Mouse (Mus musculus): Measurements from ENCODE around the gene Dctn3. TPM values are rescaled to one million over a fixed set of nuclear protein-coding genes. Genes with fewer than 3 reads are reported as not detected.
"Not testable (repeated sequence)": the region's sequence is repeated elsewhere in the genome, so short reads cannot be mapped to it uniquely, and the experiment has no call there.

The Dctn3 gene
- total RNA-seq, 4 experiments from 2014 or later: 158 to 167 (median 165) TPM

DNA sequence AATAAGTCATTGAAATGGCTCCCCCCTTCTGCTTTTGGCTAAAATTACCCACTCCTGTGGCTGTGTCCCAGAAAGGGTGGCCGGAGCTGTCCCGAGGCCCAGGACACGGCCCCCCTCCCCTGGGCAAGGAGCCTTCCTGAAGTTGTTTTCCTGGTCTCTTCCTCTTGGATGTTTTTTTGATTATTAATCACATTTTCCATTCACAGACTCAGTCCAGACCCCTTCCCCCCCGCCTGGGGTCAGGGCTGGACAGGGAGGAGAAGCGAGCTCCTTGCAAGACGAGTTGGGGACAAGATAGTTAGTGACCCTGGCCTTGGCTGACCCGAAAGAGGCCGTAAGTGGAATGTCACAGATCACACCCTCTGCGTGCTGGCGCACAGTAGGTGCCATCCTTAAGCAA lies 23.2 kb downstream of the Dctn3 start, which contains the start of gene Il11ra1:
TSS of gene Il11ra1 (plus strand) at position 207 of the 400 bp plus-strand sequence.
- not testable (repeated sequence) for DNase-seq (ENCODE audit: low spot score in 2 of 2)

DNA sequence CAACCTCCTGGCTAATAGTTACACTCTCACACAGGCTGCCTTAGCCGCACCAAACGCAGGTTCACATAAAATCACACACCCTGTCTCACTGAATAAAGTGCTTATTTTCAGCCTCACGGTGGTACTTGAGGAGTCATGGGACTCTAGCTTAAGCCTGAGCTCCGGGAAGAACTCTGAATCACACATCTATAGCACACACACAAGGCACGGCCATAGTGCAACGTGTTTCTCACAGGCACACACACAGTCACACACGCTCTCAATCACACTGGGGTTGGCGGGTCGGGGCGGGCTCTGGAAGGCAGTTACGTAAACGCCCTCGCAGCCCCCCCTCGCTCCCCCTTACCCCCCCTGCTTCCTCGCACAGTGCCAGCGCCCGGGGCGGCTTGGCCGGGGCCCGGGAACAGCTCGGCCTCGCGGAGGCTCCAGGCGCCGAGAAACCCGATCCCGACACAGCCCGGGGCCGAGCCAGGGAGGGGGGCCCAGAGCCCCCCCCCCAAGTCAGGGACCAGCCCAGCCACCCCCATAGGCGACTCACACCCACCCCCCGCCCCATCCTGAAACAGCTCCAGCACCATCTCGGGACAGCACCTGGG lies 24.5 kb downstream of the Dctn3 start:
- not testable (repeated sequence) for DNase-seq (ENCODE audit: low spot score in 2 of 2)

DNA sequence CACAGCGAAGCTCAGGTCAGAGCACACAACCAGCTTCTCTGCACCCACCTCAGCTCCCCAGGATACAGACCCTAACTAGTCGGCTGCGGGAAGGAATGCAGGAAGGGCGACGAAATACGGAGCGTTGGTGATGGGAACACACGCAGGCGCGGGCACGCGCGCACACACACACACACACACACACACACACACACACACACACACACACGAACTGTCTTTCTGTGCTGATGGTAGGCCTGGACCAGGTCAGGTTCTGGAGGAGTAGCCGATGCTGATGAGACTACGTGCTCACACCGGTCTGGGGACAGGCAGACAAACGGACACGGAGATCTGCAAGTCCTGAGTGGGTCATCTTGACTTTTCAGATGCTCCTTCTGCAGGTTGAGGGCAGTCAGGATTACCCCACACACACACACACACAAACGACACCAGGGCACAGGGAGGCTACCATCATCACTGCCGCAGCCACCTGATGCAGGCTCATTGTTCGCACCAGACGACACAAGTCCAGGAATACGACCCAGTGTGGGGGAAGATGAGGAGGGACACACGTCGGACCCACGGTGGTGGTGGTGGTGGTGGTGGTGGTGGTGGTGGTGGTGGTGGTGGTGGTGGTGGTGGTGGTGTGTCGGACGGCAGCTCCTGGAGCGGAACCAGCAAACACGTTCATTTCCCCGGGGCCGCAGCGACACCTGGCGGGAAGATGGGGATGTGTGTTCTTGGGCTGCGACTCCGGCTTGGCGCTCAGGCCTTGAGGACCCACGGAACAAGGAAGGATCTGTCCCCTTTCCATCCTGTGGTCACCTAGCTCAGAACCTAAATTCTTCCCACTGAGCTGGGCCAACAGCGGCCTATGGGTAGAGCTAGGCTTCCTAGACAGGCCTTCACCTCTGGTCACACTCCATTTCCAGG lies 25.8 kb downstream of the Dctn3 start, which contains the start of gene Cntfr:
TSS of gene Cntfr (minus strand) at position 160 of the 912 bp plus-strand sequence.
- DNase-seq (ENCODE audit: low spot score in 2 of 2): peak in 1 of 2 experiments; percentile 80

DNA sequence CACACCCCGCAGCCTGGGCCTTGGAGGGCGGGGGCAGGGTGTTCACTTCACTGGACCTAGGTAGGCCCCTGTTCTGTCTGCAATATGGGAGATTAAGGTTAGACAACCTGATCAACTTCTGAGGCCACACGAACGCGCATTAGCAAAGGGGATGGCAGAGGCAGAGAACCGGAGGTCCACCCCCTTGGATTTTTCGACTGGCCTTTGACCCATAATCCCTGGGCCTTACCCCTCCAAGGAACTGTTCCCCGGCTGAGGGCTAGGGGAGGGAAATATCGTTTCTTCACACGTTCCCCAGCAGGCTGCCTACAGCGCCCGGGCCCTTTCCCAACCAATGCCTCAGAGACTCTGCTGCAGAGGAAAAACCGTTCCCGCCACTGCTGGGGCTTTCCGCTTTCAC lies 26.5 kb downstream of the Dctn3 start:
- not testable (repeated sequence) for DNase-seq (ENCODE audit: low spot score in 2 of 2)

DNA sequence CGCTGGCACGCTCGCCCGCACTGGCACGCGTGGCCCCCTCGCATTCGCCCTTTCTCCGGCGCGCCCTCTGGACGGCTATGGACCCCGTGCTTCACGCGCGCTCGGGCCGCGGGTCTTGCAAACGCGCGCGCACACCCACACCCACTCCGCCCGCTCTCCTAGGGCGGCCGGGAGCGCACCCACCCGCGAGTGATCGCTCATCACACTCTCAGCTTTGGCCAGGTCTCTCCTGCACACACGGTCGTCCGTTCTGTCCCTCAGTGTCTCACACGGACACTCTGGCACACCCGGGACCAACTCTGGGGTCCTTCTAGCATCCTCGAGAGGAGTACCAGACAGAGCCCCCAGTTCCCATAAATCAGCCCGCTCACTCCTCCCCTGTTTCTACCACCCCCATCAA lies 27.2 kb downstream of the Dctn3 start:
- not testable (repeated sequence) for DNase-seq (ENCODE audit: low spot score in 2 of 2)

DNA sequence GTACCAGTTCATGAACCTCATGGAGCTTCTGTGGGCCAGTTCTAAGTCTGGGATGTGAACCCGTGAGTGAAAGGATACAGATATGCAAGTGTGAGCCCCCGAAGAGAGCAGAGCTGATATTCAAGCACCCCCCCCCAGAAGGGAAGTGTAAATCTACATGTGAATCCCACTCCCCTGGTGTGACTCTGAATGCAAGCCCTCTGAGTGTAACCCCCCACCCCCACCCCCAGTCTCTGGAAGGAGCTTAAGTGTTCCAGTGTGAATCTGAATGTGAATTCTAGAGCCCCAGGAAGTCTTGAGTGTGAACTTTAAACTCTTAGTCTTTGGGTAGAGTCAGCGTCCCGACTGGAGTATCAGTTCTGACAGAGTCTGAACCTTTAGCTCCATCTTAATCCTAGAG lies 29.5 kb downstream of the Dctn3 start:
- not testable (repeated sequence) for DNase-seq (ENCODE audit: low spot score in 2 of 2)

DNA sequence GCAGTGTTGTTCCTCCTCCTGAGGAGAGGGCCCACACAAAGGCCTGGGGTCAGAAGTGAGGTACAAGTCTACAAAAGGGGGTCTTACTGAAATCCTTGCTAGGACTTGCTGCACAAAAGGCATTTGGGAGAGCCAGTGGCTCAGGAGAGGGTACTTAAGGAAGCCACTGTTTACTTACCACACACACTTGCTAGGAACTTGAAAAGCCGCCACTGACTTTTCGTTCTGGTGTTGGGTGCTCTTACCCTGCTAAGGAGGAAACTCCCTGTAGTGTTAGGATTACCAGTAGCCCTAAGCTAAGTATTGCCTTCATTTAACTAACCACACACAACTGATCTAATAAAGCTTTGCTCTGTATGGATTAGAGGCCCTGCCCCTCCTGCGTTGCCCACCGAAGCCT lies 33.0 kb downstream of the Dctn3 start:
- DNase-seq (ENCODE audit: low spot score in 2 of 2): not testable (repeated sequence)

DNA sequence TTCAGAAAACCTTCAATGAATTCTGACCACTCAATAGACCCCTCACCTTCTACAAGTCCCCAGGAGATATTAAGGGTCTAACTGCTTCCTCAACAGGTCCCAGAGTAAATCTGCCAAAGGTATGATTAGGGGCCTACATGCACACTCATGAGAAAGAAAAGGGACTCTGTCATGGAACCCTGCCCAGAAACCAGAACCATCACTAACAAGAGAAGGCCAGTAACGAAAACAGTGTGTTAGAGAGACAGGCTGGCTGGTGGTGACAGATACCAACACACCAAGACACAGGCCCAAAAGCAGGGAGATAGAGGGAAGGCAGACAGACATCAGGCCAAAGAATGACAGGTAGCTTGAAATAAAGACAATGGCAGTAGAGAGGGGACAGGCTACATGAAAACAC lies 34.4 kb downstream of the Dctn3 start:
- not testable (repeated sequence) for DNase-seq (ENCODE audit: low spot score in 2 of 2)

DNA sequence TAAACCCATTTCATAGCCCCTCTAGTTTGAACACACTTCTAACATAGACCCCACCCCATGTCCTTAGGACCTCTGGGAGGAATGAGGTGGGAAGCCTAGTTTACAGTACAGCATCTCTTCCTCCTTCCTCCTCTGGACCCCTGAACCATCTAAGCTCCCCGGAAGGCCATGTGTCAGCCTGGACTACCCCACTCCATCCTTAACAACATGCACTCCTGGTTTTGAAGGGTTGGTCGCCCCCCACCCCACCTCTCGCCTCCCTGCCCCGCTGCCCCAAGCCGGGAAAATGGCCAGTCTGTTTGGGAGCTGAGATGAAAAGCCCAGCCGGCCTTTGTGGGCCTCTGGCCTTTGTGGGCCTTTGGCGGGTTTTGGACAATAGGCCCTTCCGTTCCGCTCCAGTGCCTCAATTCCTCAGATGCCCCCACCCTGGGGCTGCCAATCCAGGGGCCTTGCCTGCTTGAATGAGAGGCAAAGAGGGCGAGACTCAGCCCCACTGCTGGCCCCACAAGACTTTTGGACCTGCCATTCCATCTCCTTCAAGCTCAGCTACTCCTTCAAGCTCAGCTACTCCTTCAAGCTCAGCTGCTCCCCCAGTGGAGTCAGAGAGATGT lies 37.0 kb downstream of the Dctn3 start:
- DNase-seq (ENCODE audit: low spot score in 2 of 2): not testable (repeated sequence)

DNA sequence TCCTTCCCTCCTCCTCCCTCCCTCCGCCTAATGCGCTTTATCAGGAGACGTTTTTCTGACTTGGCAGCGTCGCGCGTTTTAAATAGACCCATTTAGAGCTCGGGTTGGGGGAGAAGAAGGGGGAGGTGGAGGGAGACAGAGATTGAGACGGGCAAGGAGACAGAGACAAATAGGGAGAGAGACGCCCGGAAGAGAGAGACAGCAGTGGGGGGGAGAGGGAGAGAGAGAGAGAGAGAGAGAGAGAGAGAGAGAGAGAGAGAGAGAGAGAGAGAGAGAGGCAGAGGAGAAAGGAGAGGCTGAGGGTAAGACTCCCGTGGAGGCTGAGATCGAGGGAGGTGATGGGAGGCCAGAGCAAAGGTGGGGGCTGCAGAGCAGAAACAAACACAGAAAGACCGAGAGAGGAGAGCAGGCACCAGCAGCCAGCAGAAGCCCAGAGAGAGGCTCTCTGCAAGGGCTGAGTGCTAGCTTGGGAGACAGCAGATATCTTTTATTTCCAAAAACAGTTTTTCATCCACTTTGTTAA lies 38.0 kb downstream of the Dctn3 start:
- DNase-seq (ENCODE audit: low spot score in 2 of 2): not testable (repeated sequence)

DNA sequence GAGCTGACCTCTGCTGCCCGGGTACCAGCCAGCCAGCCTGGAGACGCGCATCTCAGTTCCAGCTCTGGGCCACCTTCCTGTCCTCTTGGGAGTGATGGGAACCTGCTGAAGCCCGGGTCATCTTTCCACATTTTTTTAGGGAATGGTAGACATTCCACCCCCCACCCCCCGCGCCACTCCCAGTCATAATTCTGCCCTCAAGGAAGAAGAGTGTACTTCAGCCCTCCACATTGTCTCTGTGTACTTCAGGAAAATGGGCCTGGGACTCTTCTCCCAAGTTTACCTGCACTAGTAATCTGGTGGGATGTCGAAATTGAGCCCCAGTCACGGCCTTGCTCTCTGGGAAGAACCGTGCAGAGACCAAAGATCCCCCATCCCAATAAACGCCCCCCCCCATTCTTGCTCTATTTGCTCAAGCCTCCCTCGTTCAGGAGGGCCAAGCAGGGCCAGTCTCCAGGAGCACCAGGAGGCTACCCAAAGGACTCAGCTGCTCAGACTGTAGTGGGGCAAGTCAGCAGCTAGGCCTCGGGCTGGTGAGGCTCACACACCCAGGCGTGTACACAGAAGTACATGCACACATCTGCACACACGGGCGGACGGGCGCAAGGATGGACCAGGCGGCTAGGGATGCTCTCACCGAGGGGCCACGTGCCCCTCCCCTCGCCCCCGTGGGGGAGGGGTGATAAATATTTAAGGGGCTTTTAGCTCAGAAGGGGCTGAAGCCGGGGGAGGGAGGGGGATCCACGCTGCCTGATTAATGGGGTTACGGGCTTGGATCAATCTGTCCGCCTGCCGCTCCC lies 38.6 kb downstream of the Dctn3 start:
- DNase-seq (ENCODE audit: low spot score in 2 of 2): not testable (repeated sequence)

DNA sequence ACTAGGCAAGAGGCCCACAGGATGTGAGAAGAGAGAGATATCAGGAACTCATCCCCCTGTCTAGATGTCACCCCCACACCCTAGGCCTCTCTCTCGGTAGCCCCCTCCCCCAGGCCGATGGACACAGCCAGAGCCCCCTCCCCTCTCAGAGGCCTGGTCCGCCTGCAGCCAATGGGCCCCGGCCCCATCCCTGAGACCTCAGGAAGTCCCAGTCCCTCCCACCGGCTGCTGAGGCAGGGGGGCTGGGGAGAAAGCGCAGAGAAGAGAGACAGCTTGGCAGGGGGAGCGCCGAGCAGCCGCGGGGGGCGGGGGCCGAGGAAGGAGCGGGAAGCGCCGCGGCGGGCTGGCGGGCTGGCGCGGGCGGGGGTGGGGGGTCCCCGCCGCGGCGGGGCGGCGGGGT lies 39.7 kb downstream of the Dctn3 start:
- DNase-seq (ENCODE audit: low spot score in 2 of 2): not testable (repeated sequence)

DNA sequence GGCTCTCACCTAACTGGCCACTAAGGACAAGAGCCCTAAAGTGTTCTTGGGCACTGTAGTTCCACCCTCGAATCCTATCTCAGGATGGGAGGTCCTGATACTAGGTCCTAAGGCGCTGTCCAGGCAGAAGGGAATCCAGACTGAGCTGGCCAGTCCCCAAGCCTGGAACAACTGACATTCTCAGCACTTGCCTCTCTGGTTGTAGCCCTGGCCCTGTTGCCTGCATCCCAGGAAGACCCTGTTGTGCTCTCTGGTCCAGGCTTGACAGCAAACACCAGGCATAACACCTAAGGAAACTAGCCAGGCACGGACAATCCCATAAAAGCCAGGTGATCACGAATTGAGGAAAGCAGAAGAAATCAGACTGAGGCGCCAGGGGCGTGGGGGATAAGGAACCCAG lies 40.2 kb downstream of the Dctn3 start:
- no peak for DNase-seq (ENCODE audit: low spot score in 2 of 2)

DNA sequence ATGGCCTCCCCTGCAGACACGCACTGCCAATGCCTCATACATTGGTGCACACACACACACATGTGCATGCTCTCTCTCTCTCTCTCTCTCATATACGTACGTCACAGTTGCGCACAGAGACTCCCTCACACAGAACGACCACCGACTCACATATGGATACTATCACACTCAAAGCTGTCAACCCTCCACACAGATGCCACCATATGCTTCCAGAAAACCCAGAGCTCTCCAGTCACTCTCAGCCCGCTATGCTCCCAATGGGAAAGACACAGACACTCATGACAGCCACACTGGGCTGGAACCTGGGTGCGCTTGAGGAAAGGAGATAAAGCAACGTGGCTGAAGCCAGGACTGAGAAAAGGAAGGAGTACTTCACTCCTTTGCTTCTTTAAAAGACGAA lies 41.0 kb downstream of the Dctn3 start:
- DNase-seq (ENCODE audit: low spot score in 2 of 2): no peak

DNA sequence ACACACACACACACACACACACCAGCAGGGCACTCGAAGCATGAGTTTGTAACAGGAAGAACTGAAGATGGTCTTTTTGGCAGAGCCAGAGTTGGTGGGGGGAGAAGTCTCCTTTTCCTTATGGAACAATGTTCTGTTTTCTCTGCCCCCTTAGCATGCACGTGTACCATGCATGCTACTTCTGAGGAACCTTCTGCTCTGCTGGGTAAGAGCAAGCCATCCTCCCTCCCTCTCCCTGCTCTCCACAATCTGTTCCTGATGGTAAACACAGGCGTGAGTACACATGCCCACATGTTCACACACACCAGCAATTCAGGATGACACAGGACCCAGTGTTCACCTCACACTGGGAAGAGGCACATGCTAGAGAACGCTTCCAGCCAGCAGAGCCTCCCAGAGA lies 41.8 kb downstream of the Dctn3 start:
- DNase-seq (ENCODE audit: low spot score in 2 of 2): peak in 1 of 2 experiments; percentile 76

DNA sequence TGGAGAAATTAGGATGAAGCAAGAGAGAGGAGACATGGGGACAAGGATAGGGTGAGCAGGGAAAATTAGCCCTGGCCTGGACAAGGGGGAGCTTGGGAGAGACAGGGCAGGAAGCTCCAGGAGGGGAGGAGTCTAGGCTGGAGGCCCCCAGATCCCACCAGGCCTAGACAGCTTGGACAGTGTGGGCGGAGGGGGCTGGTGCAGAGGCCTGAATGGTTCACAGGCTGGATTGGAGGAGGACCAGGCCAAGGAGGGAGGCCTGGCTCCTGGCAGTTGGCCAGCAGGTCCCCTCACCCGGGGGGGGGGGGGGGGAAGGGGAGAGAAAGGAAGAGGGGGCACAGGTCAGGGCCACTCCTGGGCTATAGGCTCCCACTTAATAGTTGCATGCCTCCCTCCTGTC lies 43.7 kb downstream of the Dctn3 start:
- DNase-seq (ENCODE audit: low spot score in 2 of 2): no peak

DNA sequence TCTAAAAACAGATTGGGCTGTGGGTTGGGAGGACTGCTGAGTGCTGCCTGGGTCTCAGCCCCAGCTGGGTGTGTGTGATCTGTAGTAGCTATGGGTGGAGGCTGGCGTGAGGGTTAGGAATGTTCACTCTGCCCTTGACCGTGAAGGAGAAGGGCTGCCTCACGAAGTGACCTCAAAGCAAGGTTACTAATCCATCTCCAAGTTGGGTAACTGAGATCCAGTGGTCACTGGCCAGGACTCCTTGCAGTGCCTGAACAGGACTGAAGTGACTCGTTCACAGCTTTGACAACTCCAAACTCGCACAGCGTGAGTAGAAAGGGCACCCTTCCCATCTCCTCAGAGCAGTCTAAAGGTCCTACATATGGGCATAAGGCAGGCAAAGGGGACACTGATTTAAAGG lies 44.1 kb downstream of the Dctn3 start:
- DNase-seq (ENCODE audit: low spot score in 2 of 2): no peak

DNA sequence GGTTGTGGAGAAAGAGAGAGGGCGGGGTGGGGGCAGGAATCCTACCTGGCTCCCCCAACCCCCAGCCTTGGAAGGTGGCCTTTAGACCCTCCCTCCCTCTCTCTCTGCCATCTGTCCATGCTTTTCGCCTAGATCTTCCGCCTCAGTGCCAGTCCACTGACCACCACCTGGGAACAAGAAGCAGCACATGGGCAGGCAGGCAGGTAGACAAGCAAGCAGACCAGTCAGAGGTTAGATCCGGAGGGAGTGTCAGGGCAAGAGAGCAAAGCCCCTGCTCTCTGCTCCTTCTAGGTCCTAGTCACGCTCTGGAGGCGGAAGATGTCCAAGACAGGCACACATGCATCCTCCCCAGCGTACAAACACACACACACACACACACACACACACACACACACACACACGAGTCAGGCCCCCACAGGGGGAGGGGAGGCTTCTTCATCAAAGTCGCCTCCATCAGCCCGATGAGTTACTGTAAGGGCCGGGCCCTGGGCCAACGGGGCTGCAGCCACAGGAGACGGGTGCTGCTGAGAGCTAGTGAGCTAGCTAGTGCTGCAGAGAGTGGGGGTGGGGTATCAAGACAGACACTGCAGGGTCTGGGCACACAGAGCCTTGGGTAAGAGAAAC lies 45.9 kb downstream of the Dctn3 start:
- DNase-seq (ENCODE audit: low spot score in 2 of 2): no peak

DNA sequence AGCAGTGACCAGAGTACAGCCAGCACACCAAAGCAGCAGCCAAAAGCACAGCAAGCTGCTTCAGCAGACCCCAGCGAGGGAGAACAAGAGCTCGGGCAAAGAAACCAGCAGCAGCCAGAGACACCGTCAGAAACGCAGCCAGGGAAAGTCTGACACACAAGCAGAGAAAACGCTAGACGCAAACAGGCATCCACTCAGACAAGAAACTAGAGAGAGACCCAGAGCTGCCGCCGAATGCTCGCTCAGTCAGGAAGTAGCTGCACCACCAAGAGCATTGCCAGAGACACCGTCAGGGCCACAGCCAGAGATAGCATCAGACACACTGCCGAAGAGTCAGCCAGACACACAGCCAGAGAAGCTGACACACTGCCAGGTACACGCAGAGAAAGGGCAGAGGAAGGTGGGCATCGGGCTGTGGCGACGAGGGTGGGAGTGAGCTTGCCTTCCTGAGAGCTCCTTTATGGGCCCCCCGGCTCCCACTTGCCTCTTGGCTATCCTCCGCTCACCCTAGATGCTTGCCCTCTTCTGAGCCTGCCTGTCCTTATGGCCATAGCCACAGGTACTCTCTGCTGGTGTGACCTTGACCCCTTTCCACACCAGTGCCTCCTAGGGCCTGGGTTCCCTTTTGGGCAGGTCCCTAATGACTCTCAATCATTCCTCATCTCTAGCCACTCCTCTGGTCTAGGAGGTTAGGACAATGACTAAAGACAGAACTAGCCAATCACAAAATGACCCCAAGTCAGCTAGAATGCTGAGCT lies 46.5 kb downstream of the Dctn3 start:
- no peak for DNase-seq (ENCODE audit: low spot score in 2 of 2)

DNA sequence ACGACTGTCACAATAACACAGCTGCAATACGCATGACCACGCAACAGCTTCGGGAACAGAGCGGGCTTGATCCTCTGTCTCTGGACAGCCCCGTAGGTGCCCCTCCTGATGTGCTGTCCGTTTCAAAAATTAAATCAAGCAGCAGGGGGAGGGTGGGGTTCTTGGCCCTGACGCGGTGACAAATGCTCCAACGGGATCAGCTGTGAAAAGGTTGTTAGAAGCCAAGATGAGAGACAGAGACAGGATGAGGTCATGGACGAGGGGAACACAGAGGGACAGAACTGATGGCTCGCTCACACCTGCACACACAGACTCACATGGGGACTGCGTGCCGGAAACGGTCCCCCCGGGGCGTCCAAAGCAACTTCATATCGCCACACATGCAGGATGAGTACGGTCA lies 49.8 kb downstream of the Dctn3 start:
- no peak for DNase-seq (ENCODE audit: low spot score in 2 of 2)
